Mouse (Mus musculus) forebrain, embryonic 16.5 days (tissue): Measurements from ENCODE around the gene Lsp1. TPM values are rescaled to one million over a fixed set of nuclear protein-coding genes. Genes with fewer than 3 reads are reported as not detected.
A peak's percentile ranks its signal among the peaks of the same experiment; 100 is the strongest.

ENCODE experiments used
- ATAC-seq: fragments of 200-750 bp; cut with Nextera tagmentation; 2 replicates; pipeline ENCODE4 v1.8.0; 2017; ENCODE audit warnings: mild to moderate bottlenecking, moderate library complexity
- H3K27ac ChIP-seq: fragments of 300-500 bp; sonication (generic); 2 replicates; pipeline ENCODE4 v1.5.1; 2014; ENCODE audit warnings: low read length, control low read depth
- H3K27me3 ChIP-seq: fragments of 300-500 bp; sonication (generic); replicated peaks from 2 replicates; pipeline ENCODE4 v1.6.1; 2014; ENCODE audit warnings: low read length; ENCODE audit not compliant: control insufficient read depth, insufficient read depth
- H3K36me3 ChIP-seq: fragments of 300-500 bp; sonication (generic); 2 replicates; pipeline ENCODE4 v1.6.1; 2014; ENCODE audit not compliant: control insufficient read depth, insufficient read depth
- H3K4me1 ChIP-seq: fragments of 300-500 bp; sonication (generic); replicated peaks from 2 replicates; pipeline ENCODE4 v1.6.1; 2014; ENCODE audit warnings: low read length; ENCODE audit not compliant: control insufficient read depth, insufficient read depth
- H3K4me2 ChIP-seq: fragments of 300-500 bp; sonication (generic); 2 replicates; pipeline ENCODE4 v1.6.1; 2014; ENCODE audit warnings: mild to moderate bottlenecking, low read length, control low read depth
- H3K4me3 ChIP-seq: fragments of 300-500 bp; sonication (generic); replicated peaks from 2 replicates; pipeline ENCODE4 v1.5.1; 2014; ENCODE audit warnings: mild to moderate bottlenecking, low read length, control low read depth
- H3K9ac ChIP-seq: fragments of 300-500 bp; sonication (generic); replicated peaks from 2 replicates; pipeline ENCODE4 v1.6.1; 2014; ENCODE audit warnings: low read depth, low read length, control low read depth
- H3K9me3 ChIP-seq: fragments of 300-500 bp; sonication (generic); 2 replicates; pipeline ENCODE4 v1.6.1; 2016; ENCODE audit warnings: low read length; ENCODE audit not compliant: control insufficient read depth
- WGBS: fragments of 180-500 bp; shearing (Covaris S2); extraction: QIAGEN DNeasy Blood & Tissue Kit; methylation state at CpG from one replicate; pipeline ENCODE4 v1.1.7; 2014; 5-methylcytosine and 5-hydroxymethylcytosine counted together
- polyA plus RNA-seq: library from polyadenylated mRNA; unstranded; fragments of >200 nt; fragmentation: Nextera tagmentation; extraction: Ambion mirVana; gene quantifications from 2 replicates; pipeline ENCODE4 v1.2.1, GENCODE M21; 2015

Gene Lsp1
- polyA plus RNA-seq, 1 experiment from 2014 or later, result 3.5 TPM

- Histone ChIP-seq H3K9me3 (no peaks in the 10 kb centered on the region), H3K9ac (no peak overlapping the region), H3K4me3 (no peak overlapping the region), H3K4me1 (peaks cover 17% of the 10 kb centered on the region), H3K36me3 (no peaks in the 10 kb centered on the region), H3K4me2 (no peak overlapping the region), H3K27me3 (no peaks in the 10 kb centered on the region), H3K27ac (no peak overlapping the region)
- 81% methylated on average over 8 of the region's 8 CpGs for WGBS
- ATAC-seq, result no peak
Observed at GRCm38 (mm10) chr7:142486751-142487162, 26.1 kb downstream of the Lsp1 start.

GRCm38 (mm10) chr7:142487341-142487859 is 26.8 kb downstream of the Lsp1 start:
- Histone ChIP-seq H3K4me2 (peak overlapping the region; percentile 28; the same call in 1 of the 2 replicates), H3K27ac (no peak overlapping the region)
- ATAC-seq, result peak; percentile 81

GRCm38 (mm10) chr7:142488053-142488452 is 27.4 kb downstream of the Lsp1 start:
- no peak for ATAC-seq
- Histone ChIP-seq H3K36me3 (no peaks in the 10 kb centered on the region), H3K9ac (no peak overlapping the region), H3K9me3 (no peaks in the 10 kb centered on the region), H3K4me3 (no peak overlapping the region), H3K4me1 (peaks cover 9% of the 10 kb centered on the region; the same call in 1 of the 2 replicates), H3K27ac (no peak overlapping the region), H3K4me2 (no peak overlapping the region), H3K27me3 (no peaks in the 10 kb centered on the region)
- WGBS, result 81% methylated on average over 3 of the region's 3 CpGs

More at GRCm38 (mm10) chr7:142487341-142487859, 26.8 kb downstream of the Lsp1 start:
- Histone ChIP-seq H3K4me1 (peaks cover 12% of the 10 kb centered on the region; the same call in 1 of the 2 replicates), H3K9ac (no peak overlapping the region; the same call in 1 of the 2 replicates), H3K36me3 (no peaks in the 10 kb centered on the region), H3K4me3 (no peak overlapping the region), H3K27me3 (no peaks in the 10 kb centered on the region), H3K9me3 (no peaks in the 10 kb centered on the region)
- WGBS, result 9% methylated on average over 9 of the region's 9 CpGs

GRCm38 (mm10) chr7:142493535-142493934 is 32.9 kb downstream of the Lsp1 start:
- no peak overlapping the region for H3K4me3 ChIP-seq
- no peaks in the 10 kb centered on the region for H3K36me3 ChIP-seq
- no peaks in the 10 kb centered on the region for H3K4me1 ChIP-seq
- 85% methylated on average over 8 of the region's 8 CpGs for WGBS
- no peak for ATAC-seq
- no peak overlapping the region for H3K9ac ChIP-seq
- H3K27ac ChIP-seq, result no peak overlapping the region
- no peaks in the 10 kb centered on the region for H3K9me3 ChIP-seq
- H3K27me3 ChIP-seq, result no peaks in the 10 kb centered on the region
- H3K4me2 ChIP-seq, result no peak overlapping the region

- Histone ChIP-seq H3K4me3 (no peak overlapping the region), H3K4me1 (no peaks in the 10 kb centered on the region), H3K4me2 (no peak overlapping the region), H3K27me3 (no peaks in the 10 kb centered on the region), H3K9ac (no peak overlapping the region), H3K9me3 (no peaks in the 10 kb centered on the region), H3K36me3 (no peaks in the 10 kb centered on the region), H3K27ac (no peak overlapping the region)
- ATAC-seq, result no peak
- 78% methylated on average over 3 of the region's 3 CpGs for WGBS
Observed at GRCm38 (mm10) chr7:142496158-142496557, 35.5 kb downstream of the Lsp1 start.

GRCm38 (mm10) chr7:142496800-142497199 is 36.2 kb downstream of the Lsp1 start:
- Histone ChIP-seq H3K9ac (no peak overlapping the region), H3K4me3 (no peak overlapping the region), H3K27ac (no peak overlapping the region), H3K36me3 (no peaks in the 10 kb centered on the region), H3K27me3 (no peaks in the 10 kb centered on the region), H3K9me3 (no peaks in the 10 kb centered on the region), H3K4me2 (no peak overlapping the region), H3K4me1 (no peaks in the 10 kb centered on the region)
- no peak for ATAC-seq
- WGBS, result 80% methylated on average over 5 of the region's 5 CpGs

- Histone ChIP-seq H3K4me1 (no peaks in the 10 kb centered on the region), H3K9me3 (no peaks in the 10 kb centered on the region), H3K27ac (no peak overlapping the region), H3K9ac (no peak overlapping the region), H3K27me3 (no peaks in the 10 kb centered on the region), H3K36me3 (no peaks in the 10 kb centered on the region), H3K4me3 (no peak overlapping the region), H3K4me2 (no peak overlapping the region)
- no peak for ATAC-seq
- WGBS, result 92% methylated on average over 2 of the region's 2 CpGs
Observed at GRCm38 (mm10) chr7:142497775-142498174, 37.2 kb downstream of the Lsp1 start.

GRCm38 (mm10) chr7:142498575-142498974 is 38.0 kb downstream of the Lsp1 start, which contains the start of gene Tnnt3:
Gene Tnnt3 (plus strand): TSS chr7:142498836.
- Histone ChIP-seq H3K4me3 (no peak within 1 kb of the TSS), H3K9ac (no peak within 1 kb of the TSS), H3K27me3 (no peaks in the 10 kb centered on the region), H3K9me3 (no peaks in the 10 kb centered on the region), H3K27ac (no peak within 1 kb of the TSS), H3K4me1 (no peaks in the 10 kb centered on the region), H3K36me3 (no peaks in the 10 kb centered on the region), H3K4me2 (no peak within 1 kb of the TSS)
- ATAC-seq, result no peak
- 81% methylated on average over 2 of the region's 2 CpGs for WGBS

- H3K36me3 ChIP-seq, result no peaks in the 10 kb centered on the region
- H3K27me3 ChIP-seq, result no peaks in the 10 kb centered on the region
- no peaks in the 10 kb centered on the region for H3K4me1 ChIP-seq
- no peak overlapping the region for H3K4me3 ChIP-seq
- no peaks in the 10 kb centered on the region for H3K9me3 ChIP-seq
- 78% methylated on average over 5 of the region's 5 CpGs for WGBS
- ATAC-seq, result no peak
- no peak overlapping the region for H3K4me2 ChIP-seq
- no peak overlapping the region for H3K27ac ChIP-seq
- no peak overlapping the region for H3K9ac ChIP-seq
Observed at GRCm38 (mm10) chr7:142499010-142499721, 38.6 kb downstream of the Lsp1 start.
